Mouse (Mus musculus): ENCODE data around the gene Olfr433. TPM values are rescaled to one million over a fixed set of nuclear protein-coding genes. Genes with fewer than 3 reads are reported as not detected.

Gene Olfr433
- not detected for total RNA-seq (2023)

GRCm38 (mm10) chr1:174040523-174041177 is at the start of gene Olfr433:
Olfr433 (plus strand) TSS chr1:174040705.

GRCm38 (mm10) chr1:174031698-174032097 is 8.8 kb upstream of the Olfr433 start, which contains the start of gene Ifi205:
Ifi205 (minus strand) TSS chr1:174031810.

GRCm38 (mm10) chr1:174048893-174049292 is 8.4 kb downstream of the Olfr433 start, which contains the start of gene Olfr432:
Olfr432 (plus strand) TSS chr1:174049205.

GRCm38 (mm10) chr1:174066305-174066704 is 25.8 kb downstream of the Olfr433 start, which contains the start of gene Olfr430:
Olfr430 (plus strand) TSS chr1:174066605.

GRCm38 (mm10) chr1:174084031-174084430 is 43.5 kb downstream of the Olfr433 start, which contains the start of gene Olfr429:
Olfr429 (plus strand) TSS chr1:174084331.

Other genes starting within 250 kb of the Olfr433 start
- gene Ifi211, start 127.7 kb upstream of the Olfr433 start, total RNA-seq (2023), result 10 to 100 TPM; 16.9 to 21.0 TPM
- 10 to 100 TPM; 46.7 to 63.9 TPM for gene Mndal, start 98.2 kb upstream of the Olfr433 start, total RNA-seq (2023)
- gene Ifi203, start 98.0 kb upstream of the Olfr433 start, total RNA-seq (2023), result 10 to 100 TPM; 27.7 to 44.0 TPM
- gene Ifi202b, start 58.0 kb upstream of the Olfr433 start, total RNA-seq (2023), result not detected
- gene Ifi205, start 8.9 kb upstream of the Olfr433 start, total RNA-seq (2023), result 1 to 10 TPM; 5.3 to 5.8 TPM
- not detected for gene Olfr432, start 8.5 kb downstream of the Olfr433 start, total RNA-seq (2023)
- gene Olfr430, start 25.9 kb downstream of the Olfr433 start, total RNA-seq (2023), result not detected
- not detected for gene Olfr429, start 43.6 kb downstream of the Olfr433 start, total RNA-seq (2023)
- not detected for gene Olfr427, start 56.2 kb downstream of the Olfr433 start, total RNA-seq (2023)
- not detected for gene Olfr231, start 80.5 kb downstream of the Olfr433 start, total RNA-seq (2023)
- not detected for gene Olfr424, start 90.8 kb downstream of the Olfr433 start, total RNA-seq (2023)
- not detected for gene Olfr420, start 114.9 kb downstream of the Olfr433 start, total RNA-seq (2023)
- gene Spta1, start 132.1 kb downstream of the Olfr433 start, total RNA-seq (2023), result 10 to 100 TPM in 1 of 2 experiments, 1 to 10 TPM in 1; 3.8 to 12.3 TPM
- gene Olfr419, start 211.4 kb downstream of the Olfr433 start, total RNA-seq (2023), result not detected